Mouse (Mus musculus) adrenal gland, postnatal 25 days (tissue): ENCODE results near the gene Gar1. TPM values are rescaled to one million over a fixed set of nuclear protein-coding genes. Genes with fewer than 3 reads are reported as not detected.
A peak's percentile ranks its signal among the peaks of the same experiment; 100 is the strongest.

ENCODE experiments used
- DNase-seq: peaks from one replicate; pipeline ENCODE4 v3.0.0; 2021; ENCODE audit warnings: mixed read lengths
- long read RNA-seq: library from polyadenylated mRNA; stranded (forward); transcript quantifications from one replicate; pipeline ENCODE4 v2.0.0, GENCODE M21; 2021
- total RNA-seq: library from RNA; stranded (reverse); gene quantifications from 2 replicates; pipeline ENCODE4 v1.2.3, GENCODE M21; 2021

Gar1 gene
- 51.0 and 62.4 TPM in 2 replicates for total RNA-seq
- long read RNA-seq, transcript Gar1-201 (7 exons, 1,271 nt) = major isoform, 17 of 29 reads
- long read RNA-seq, partial matches to known transcripts = 3 of 29 reads
- long read RNA-seq, other reads (novel, unspliced or antisense) = 9 of 29 reads

- DNase-seq = peak; percentile 93
These were observed at the start of gene Gar1 for GRCm38 (mm10) chr3:129831035-129831568. Gar1 (minus strand) TSS chr3:129831396.

GRCm38 (mm10) chr3:129879913-129880312, 48.7 kb upstream of the Gar1 start:
- no peak for DNase-seq

GRCm38 (mm10) chr3:129879131-129879757, 48.0 kb upstream of the Gar1 start:
- peak; percentile 41 for DNase-seq

GRCm38 (mm10) chr3:129878405-129879021, 47.3 kb upstream of the Gar1 start, which contains the start of gene Pla2g12a:
Pla2g12a (plus strand) TSS chr3:129878606.
- DNase-seq = peak; percentile 96

- no peak for DNase-seq
These were observed 46.1 kb upstream of the Gar1 start for GRCm38 (mm10) chr3:129877327-129877726.

GRCm38 (mm10) chr3:129863698-129864097, 32.5 kb upstream of the Gar1 start:
- DNase-seq = peak; percentile 67

- DNase-seq = no peak
These were observed 31.4 kb upstream of the Gar1 start for GRCm38 (mm10) chr3:129862592-129862991.

- no peak for DNase-seq
These were observed 15.7 kb upstream of the Gar1 start for GRCm38 (mm10) chr3:129846846-129847245.

GRCm38 (mm10) chr3:129845868-129846267, 14.7 kb upstream of the Gar1 start:
- DNase-seq = no peak

- DNase-seq = no peak
These were observed 6.8 kb upstream of the Gar1 start for GRCm38 (mm10) chr3:129838017-129838416.

GRCm38 (mm10) chr3:129836965-129837364, 5.8 kb upstream of the Gar1 start:
- DNase-seq = no peak

GRCm38 (mm10) chr3:129836051-129836697, 5.0 kb upstream of the Gar1 start:
- DNase-seq = no peak

GRCm38 (mm10) chr3:129835388-129835934, 4.3 kb upstream of the Gar1 start, which contains the start of gene Cfi:
Cfi (plus strand) TSS chr3:129835884.
- DNase-seq = no peak

GRCm38 (mm10) chr3:129830626-129831025, 570 bp downstream of the Gar1 start:
- peak; percentile 37 for DNase-seq

- DNase-seq = no peak
These were observed 3.5 kb downstream of the Gar1 start for GRCm38 (mm10) chr3:129827691-129828090.

GRCm38 (mm10) chr3:129826691-129827090, 4.5 kb downstream of the Gar1 start:
- no peak for DNase-seq

- no peak for DNase-seq
These were observed 6.3 kb downstream of the Gar1 start for GRCm38 (mm10) chr3:129824891-129825290.

GRCm38 (mm10) chr3:129824146-129824545, 7.0 kb downstream of the Gar1 start:
- DNase-seq = peak; percentile 15

- no peak for DNase-seq
These were observed 7.9 kb downstream of the Gar1 start for GRCm38 (mm10) chr3:129823293-129823692.

- no peak for DNase-seq
These were observed 8.9 kb downstream of the Gar1 start, which contains the start of gene Rrh for GRCm38 (mm10) chr3:129822206-129822775. Rrh (minus strand) TSS chr3:129822587.

GRCm38 (mm10) chr3:129821736-129822135, 9.5 kb downstream of the Gar1 start:
- DNase-seq = peak; percentile 5

- DNase-seq = no peak
These were observed 10.3 kb downstream of the Gar1 start for GRCm38 (mm10) chr3:129820847-129821246.
